Mouse (Mus musculus) stomach, postnatal 0 days (tissue): Measurements from ENCODE around the gene Wfikkn1. TPM values are rescaled to one million over a fixed set of nuclear protein-coding genes. Genes with fewer than 3 reads are reported as not detected.
"Not testable (repeated sequence)": the region's sequence is repeated elsewhere in the genome, so short reads cannot be mapped to it uniquely, and the experiment has no call there.

Source experiments
- ATAC-seq: fragments of 200-750 bp; cut with Nextera tagmentation; 2 replicates; pipeline ENCODE4 v1.8.0; 2017; ENCODE audit not compliant: low FRiP score, low TSS enrichment
- DNase-seq: peaks from one replicate; pipeline ENCODE4 v3.0.0-alpha.2; 2016; ENCODE audit warnings: low spot score
- H3K27ac ChIP-seq: fragments of 300-500 bp; sonication (generic); replicated peaks from 2 replicates; pipeline ENCODE4 v1.5.1; 2014; ENCODE audit warnings: mild to moderate bottlenecking, control low read depth
- H3K27me3 ChIP-seq: fragments of 300-500 bp; sonication (generic); 2 replicates; pipeline ENCODE4 v1.6.1; 2014; ENCODE audit warnings: low read length; ENCODE audit not compliant: control insufficient read depth, insufficient read depth
- H3K36me3 ChIP-seq: fragments of 300-500 bp; sonication (generic); 2 replicates; pipeline ENCODE4 v1.6.1; 2014; ENCODE audit warnings: low read length, mixed read lengths; ENCODE audit not compliant: control insufficient read depth, insufficient read depth
- H3K4me1 ChIP-seq: fragments of 300-500 bp; sonication (generic); replicated peaks from 2 replicates; pipeline ENCODE4 v1.6.1; 2014; ENCODE audit warnings: antibody characterized with exemption; ENCODE audit not compliant: control insufficient read depth, insufficient read depth
- H3K4me2 ChIP-seq: fragments of 300-500 bp; sonication (generic); replicated peaks from 2 replicates; pipeline ENCODE4 v1.6.1; 2014; ENCODE audit warnings: low read depth, mild to moderate bottlenecking, control low read depth, moderate library complexity
- H3K4me3 ChIP-seq: fragments of 300-500 bp; sonication (generic); 2 replicates; pipeline ENCODE4 v1.5.1; 2014; ENCODE audit warnings: low read depth, low read length, control low read depth
- H3K9ac ChIP-seq: fragments of 300-500 bp; sonication (generic); 2 replicates; pipeline ENCODE4 v1.6.1; 2014; ENCODE audit warnings: mild to moderate bottlenecking, low read length, control low read depth, mixed read lengths
- H3K9me3 ChIP-seq: fragments of 300-500 bp; sonication (generic); 2 replicates; pipeline ENCODE4 v1.6.1; 2016; ENCODE audit warnings: low read length; ENCODE audit not compliant: control insufficient read depth
- CTCF ChIP-seq: IDR thresholded peaks from 2 replicates; pipeline ENCODE4 v1.5.1; 2016; ENCODE audit warnings: antibody characterized with exemption, low read depth, mild to moderate bottlenecking, moderate library complexity
- EP300 ChIP-seq: optimal IDR thresholded peaks from 2 replicates; pipeline ENCODE3; 2016; ENCODE audit warnings: antibody characterized with exemption
- WGBS: fragments of 180-500 bp; shearing (Covaris S2); extraction: QIAGEN DNeasy Blood & Tissue Kit; methylation state at CpG from one replicate; pipeline ENCODE4 v1.1.7; 2014; 5-methylcytosine and 5-hydroxymethylcytosine counted together
- polyA plus RNA-seq: library from polyadenylated mRNA; unstranded; fragments of >200 nt; fragmentation: Nextera tagmentation; extraction: Ambion mirVana; gene quantifications from 2 replicates; pipeline ENCODE4 v1.2.1, GENCODE M21; 2015

The Wfikkn1 gene
- polyA plus RNA-seq, 1 experiment from 2014 or later = 0.35 TPM

DNA sequence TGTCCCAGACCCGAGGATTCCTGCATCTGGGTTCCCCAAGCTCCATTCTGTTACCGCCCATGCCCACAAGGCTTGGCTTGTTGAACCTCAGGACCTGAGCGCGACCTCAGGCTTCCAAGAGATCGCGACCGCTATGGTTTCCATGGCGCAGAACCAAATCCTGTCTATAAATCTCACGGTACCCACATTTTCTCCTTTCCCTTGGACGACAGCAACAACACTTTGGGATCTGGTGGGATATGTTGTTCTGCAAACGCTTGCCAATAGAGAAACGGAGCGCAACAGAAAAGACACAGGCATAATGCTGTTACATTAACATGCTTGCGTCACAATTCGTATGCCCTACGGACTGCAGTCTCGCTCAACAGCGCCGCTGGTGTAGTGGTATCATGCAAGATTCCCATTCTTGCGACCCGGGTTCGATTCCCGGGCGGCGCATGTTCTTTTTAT, 5.9 kb downstream of the Wfikkn1 start, which contains the start of gene Mettl26:
Mettl26 (plus strand) TSS at position 354 of the 450 bp plus-strand sequence.
- Histone ChIP-seq H3K9ac (peak within 1 kb of the TSS; percentile 68), H3K4me3 (peak within 1 kb of the TSS; percentile 64), H3K9me3 (no peaks in the 10 kb centered on the region), H3K27me3 (no peaks in the 10 kb centered on the region), H3K27ac (peak within 1 kb of the TSS; percentile 89), H3K36me3 (peaks cover 4% of the 10 kb centered on the region; the same call in 1 of the 2 replicates), H3K4me1 (peaks cover 5% of the 10 kb centered on the region; the same call in 1 of the 2 replicates), H3K4me2 (peak within 1 kb of the TSS; percentile 90)
- ATAC-seq (peak; percentile 59; the same call in 1 of the 2 replicates), DNase-seq (peak; percentile 91)
- no peak for TF ChIP-seq EP300
- TF ChIP-seq CTCF = peak; percentile 50; the same call in 1 of the 2 replicates
- WGBS = 1% methylated on average over 25 of the region's 25 CpGs

DNA sequence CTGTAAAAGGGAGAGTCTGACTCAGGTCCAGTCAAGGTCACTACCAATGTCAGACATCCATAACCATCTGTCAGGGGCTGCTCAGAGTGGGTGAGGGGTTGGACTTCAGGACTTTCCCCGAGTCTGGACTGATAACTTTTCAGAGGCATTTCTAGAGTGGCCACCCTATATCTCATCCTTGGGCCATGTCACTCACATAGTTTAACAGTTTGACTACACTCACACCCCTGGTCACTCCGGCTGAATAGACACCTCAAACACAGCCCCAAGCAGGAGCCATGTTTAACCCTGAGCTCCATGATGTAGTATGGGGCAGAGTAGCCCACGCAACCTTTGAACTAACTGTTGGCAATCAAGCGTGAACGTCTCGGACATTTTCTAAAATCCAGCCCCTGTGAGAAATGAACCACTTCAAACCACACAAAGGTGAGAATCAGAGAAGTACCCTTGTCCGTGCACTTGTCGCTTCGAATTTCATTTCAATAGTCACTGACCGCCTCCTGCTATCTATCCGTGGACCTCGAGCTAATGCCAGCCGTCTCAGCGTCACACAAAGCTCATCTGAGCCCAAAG, 6.4 kb downstream of the Wfikkn1 start:
- ATAC-seq = no peak
- peaks cover 4% of the 10 kb centered on the region; the same call in 1 of the 2 replicates for H3K36me3 ChIP-seq
- peak overlapping the region; percentile 43 for H3K9ac ChIP-seq
- peak overlapping the region; percentile 64 for H3K4me3 ChIP-seq
- WGBS = 7% methylated on average over 14 of the region's 14 CpGs
- peak overlapping the region; percentile 89 for H3K27ac ChIP-seq
- H3K4me1 ChIP-seq = peaks cover 5% of the 10 kb centered on the region; the same call in 1 of the 2 replicates
- peak overlapping the region; percentile 90 for H3K4me2 ChIP-seq
- no peak for TF ChIP-seq CTCF
- no peak for TF ChIP-seq EP300
- no peak for DNase-seq
- no peaks in the 10 kb centered on the region for H3K27me3 ChIP-seq
- H3K9me3 ChIP-seq = no peaks in the 10 kb centered on the region

DNA sequence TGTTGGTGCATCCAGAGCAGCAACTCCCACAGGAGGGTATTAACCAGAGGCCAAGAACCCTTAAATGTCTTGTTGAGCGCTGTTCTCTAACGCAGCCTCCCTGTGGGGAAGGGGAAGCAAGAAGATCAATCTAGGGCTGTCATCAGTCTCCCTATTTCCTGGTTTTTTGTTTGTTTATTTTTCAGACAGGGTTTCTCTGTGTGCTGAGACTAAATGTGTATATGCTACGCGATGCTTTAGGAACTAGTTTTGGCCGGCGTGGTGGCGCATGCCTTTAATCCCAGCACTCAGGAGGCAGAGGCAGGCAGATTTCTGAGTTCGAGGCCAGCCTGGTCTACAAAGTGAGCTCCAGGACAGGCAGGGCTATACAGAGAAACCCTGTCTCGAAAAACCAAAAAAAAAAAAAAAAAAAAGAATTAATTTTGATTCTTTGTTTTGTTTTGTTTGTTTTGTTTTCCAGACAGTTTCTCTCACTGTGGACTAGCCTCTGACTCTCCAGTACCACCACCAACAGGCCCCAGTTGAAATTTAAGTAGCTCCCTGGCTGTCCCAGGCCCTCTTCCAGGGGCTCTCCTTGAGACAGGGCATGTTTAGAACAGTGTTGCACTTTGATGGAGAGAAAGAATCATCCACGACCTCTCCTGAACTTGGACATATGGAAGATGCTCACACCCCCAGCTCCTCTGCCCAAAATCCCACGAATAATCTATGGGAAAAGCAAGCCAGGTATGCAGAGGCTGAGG, 7.1 kb downstream of the Wfikkn1 start:
- DNase-seq = no peak
- Histone ChIP-seq H3K4me3 (no peak overlapping the region), H3K27ac (no peak overlapping the region), H3K4me1 (peaks cover 8% of the 10 kb centered on the region; the same call in 1 of the 2 replicates), H3K27me3 (no peaks in the 10 kb centered on the region), H3K9me3 (no peaks in the 10 kb centered on the region), H3K9ac (no peak overlapping the region), H3K4me2 (peak overlapping the region; percentile 90; the same call in 1 of the 2 replicates), H3K36me3 (0 out of 2 replicates have a peak, but pooled peaks cover 4% of the 10 kb centered on the region)
- TF ChIP-seq CTCF (no peak), EP300 (no peak)
- no peak for ATAC-seq
- 74% methylated on average over 11 of the region's 11 CpGs for WGBS

DNA sequence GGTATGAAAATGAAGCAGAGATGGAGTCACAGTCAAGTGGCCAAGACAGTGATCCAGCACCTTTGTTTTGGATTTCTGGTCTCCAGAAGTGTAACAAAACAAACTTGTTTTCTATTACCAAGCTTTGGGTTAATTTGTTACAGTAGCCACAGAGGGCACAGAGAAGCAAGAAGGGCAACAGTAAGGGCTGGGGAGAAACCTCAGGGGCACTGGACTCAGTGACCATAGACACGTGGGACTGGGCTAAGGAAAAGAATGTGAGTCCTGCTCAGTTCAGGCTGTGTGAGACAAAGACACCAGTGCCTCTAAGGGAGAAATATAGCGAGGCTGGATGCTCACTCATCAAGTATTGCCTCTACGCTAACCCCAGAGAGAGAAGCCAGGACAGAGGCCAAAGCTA, 8.0 kb downstream of the Wfikkn1 start:
- Histone ChIP-seq H3K9ac (no peak overlapping the region), H3K27ac (no peak overlapping the region), H3K36me3 (no peaks in the 10 kb centered on the region), H3K27me3 (no peaks in the 10 kb centered on the region), H3K4me1 (peaks cover 12% of the 10 kb centered on the region), H3K9me3 (no peaks in the 10 kb centered on the region), H3K4me2 (no peak overlapping the region), H3K4me3 (no peak overlapping the region)
- TF ChIP-seq EP300 (no peak), CTCF (no peak)
- DNase-seq (no peak), ATAC-seq (no peak)
- WGBS = 87% methylated on average over 3 of the region's 3 CpGs

GRCm38 (mm10) chr17:25871566-25871965, 9.1 kb downstream of the Wfikkn1 start:
- not testable (repeated sequence) for H3K4me3 ChIP-seq, H3K27me3 ChIP-seq, H3K4me2 ChIP-seq, H3K27ac ChIP-seq, ATAC-seq, DNase-seq, H3K36me3 ChIP-seq, H3K9me3 ChIP-seq, H3K9ac ChIP-seq
- peaks cover 13% of the 10 kb centered on the region for H3K4me1 ChIP-seq

- no peaks in the 10 kb centered on the region for H3K27me3 ChIP-seq
- ATAC-seq (no peak), DNase-seq (no peak)
- H3K36me3 ChIP-seq = no peaks in the 10 kb centered on the region
- no peaks in the 10 kb centered on the region for H3K9me3 ChIP-seq
- no peak for TF ChIP-seq CTCF
- no peak for TF ChIP-seq EP300
- H3K4me1 ChIP-seq = peaks cover 10% of the 10 kb centered on the region; the same call in 1 of the 2 replicates
- WGBS = 89% methylated on average over 2 of the region's 2 CpGs
- no peak overlapping the region for H3K4me3 ChIP-seq
- H3K9ac ChIP-seq = no peak overlapping the region
- no peak overlapping the region for H3K4me2 ChIP-seq
- H3K27ac ChIP-seq = no peak overlapping the region
These were observed 10.7 kb downstream of the Wfikkn1 start for GRCm38 (mm10) chr17:25869954-25870353.
